Mouse (Mus musculus) lung, postnatal 4 days (tissue): Measurements from ENCODE around the gene Ess2.
"Not testable (repeated sequence)": the region's sequence is repeated elsewhere in the genome, so short reads cannot be mapped to it uniquely, and the experiment has no call there.

Experiments used
- DNase-seq, 2 experiments: peaks; one replicate each; pipeline ENCODE4 v3.0.0; 2021

The Ess2 gene

GRCm38 (mm10) chr16:17911052-17911595 is at the start of gene Ess2:
Gene Ess2 (minus strand): TSS chr16:17911348.
- DNase-seq = peak; percentile 92 to 93

- not testable (repeated sequence) for DNase-seq
Measured at GRCm38 (mm10) chr16:17956052-17956638, 45.0 kb upstream of the Ess2 start.

DNA sequence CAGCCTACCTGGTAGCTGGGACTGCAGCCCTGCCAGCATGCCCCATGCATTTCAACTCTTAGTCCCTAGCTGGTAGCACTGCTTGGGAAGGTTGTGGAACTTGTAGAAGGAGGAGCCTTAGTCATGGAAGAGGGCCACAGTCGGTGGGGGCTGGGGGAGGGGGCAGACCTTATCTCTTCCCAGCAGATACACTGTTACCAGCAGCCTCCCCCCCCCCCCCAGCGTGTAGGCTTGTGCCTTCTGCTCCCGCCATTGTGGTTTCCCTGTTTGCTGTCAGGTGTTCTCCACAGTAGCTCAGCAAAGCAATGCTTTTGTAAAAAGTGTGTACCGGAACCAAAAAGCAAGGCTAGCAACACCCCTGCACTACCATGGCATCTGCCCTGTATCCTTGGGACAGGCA is 40.5 kb upstream of the Ess2 start:
- no peak for DNase-seq

GRCm38 (mm10) chr16:17950068-17950467 is 38.9 kb upstream of the Ess2 start:
- DNase-seq = no peak

DNA sequence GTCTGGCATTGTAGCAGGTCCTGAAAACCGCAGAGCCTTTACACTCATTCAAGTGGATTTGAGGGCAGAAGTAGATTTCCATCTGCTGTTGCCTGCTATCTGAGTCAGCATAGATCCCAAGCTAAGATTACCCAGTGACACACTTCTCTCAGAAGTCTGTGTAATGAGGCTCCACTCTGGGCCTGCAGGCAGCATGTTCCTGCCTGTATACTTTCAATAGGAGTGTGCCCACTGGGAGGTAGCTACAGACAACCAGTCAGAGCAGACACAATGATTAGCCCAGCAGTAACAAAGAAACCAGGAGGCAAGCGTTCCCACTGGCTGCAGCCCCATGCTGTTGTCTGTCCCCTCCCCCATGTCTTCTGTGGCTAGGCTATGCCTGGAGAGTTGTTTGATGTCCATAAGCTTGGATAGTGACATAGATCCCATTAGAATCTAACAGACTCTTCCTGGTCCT is 38.3 kb upstream of the Ess2 start:
- DNase-seq = no peak

GRCm38 (mm10) chr16:17945081-17945831 is 34.1 kb upstream of the Ess2 start:
- DNase-seq = peak in 1 of 2 experiments; percentile 64

GRCm38 (mm10) chr16:17943466-17943865 is 32.3 kb upstream of the Ess2 start:
- DNase-seq = no peak

- DNase-seq = no peak
Measured at GRCm38 (mm10) chr16:17939255-17939751, 28.2 kb upstream of the Ess2 start.

DNA sequence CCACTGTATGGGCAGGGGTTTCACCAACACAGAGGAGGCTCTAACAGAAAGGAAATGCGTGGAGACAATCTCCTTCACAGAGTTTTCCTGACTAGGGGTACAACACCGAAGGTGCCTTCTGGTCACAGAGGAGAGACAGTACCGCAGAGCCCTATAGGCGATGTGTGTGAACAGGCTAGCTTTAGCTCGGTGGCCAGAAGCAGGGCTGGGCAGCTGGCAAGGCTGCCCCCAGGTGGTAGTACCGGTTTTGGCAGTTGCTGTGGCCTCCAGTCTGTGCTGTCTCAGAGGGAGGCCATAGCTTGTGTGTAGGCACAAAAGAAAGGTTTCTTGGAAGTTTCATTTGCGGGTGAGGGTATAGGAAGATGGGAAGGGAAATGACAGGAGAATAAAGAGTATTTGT is 27.7 kb upstream of the Ess2 start:
- peak; percentile 80 to 85 for DNase-seq

- no peak for DNase-seq
Measured at GRCm38 (mm10) chr16:17938187-17938586, 27.0 kb upstream of the Ess2 start.

GRCm38 (mm10) chr16:17936776-17937175 is 25.6 kb upstream of the Ess2 start:
- peak; percentile 43 to 74 for DNase-seq

DNA sequence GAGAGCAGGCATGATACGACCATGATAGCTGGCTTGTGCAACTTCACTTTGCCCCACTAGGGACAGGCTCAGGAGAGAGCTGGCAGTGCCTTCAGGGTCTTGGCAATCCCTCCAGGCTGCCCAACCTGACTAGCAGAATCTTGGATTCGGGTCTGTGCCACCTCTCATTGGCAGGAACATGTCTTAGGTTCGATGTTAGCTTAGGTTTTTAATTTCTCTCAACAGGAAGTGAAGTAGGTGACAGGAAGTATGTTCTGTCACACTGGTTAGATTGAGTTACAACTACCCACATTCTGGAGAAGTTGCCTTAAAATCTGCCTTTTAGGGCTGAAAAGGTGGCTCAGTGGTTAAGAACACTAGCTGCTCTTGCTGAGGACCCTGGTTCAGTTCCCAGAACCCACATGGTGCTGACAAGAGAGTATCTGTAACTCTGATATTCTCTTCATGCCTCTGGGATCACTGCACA is 23.3 kb upstream of the Ess2 start:
- no peak for DNase-seq

GRCm38 (mm10) chr16:17933594-17934444 is 22.7 kb upstream of the Ess2 start:
- no peak for DNase-seq

- no peak for DNase-seq
Measured at GRCm38 (mm10) chr16:17931906-17932460, 20.8 kb upstream of the Ess2 start.

DNA sequence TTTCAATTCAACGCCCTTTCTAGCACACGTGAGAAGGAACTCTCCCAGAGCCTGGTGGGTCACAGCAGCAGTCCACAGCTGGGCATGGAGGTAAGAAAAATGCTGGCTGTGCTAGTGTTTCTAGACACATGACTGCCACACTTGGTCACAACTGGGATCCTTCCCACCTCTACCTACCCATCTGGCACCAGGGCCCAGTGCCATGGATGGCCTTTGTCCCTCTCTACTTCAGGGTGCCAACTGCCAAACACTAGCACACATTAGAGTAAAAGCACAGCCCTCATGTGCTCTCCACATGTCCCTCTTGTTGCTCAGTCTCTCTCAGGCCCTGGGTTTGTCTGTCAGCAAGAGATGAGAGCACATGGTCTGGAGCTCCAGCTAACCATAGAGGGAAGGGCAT is 18.5 kb upstream of the Ess2 start:
- no peak for DNase-seq

GRCm38 (mm10) chr16:17929211-17929610 is 18.1 kb upstream of the Ess2 start:
- no peak for DNase-seq

DNA sequence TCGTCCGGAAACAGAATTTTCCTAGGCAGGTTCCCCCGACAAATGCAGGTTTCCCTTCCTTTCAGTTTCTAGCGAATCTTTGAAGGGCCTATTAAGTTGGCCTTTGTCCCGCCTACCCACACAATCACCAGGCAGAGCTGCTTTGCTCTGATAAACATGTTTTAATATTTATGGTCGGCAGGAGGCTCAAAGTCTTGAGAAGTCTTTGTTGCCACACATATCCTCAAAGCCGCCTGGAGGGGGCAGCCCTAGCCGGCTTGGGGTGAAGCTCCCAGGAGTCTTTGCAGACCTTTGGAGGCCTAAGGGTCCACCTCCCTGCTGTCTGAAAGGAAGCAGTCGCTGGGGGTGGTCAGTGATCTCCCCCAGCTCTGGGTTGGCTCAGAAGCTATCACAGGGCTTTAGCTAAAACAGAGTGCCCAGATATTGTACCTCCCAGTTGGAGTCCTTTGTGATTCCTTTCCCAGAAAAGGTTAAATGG is 17.5 kb upstream of the Ess2 start:
- DNase-seq = peak; percentile 90 to 93

- peak; percentile 83 to 87 for DNase-seq
Measured at GRCm38 (mm10) chr16:17928087-17928580, 17.0 kb upstream of the Ess2 start, which contains the start of gene Slc25a1. Gene Slc25a1 (minus strand): TSS chr16:17928219.

GRCm38 (mm10) chr16:17927351-17928082 is 16.4 kb upstream of the Ess2 start:
- DNase-seq = peak in 1 of 2 experiments; percentile 60

DNA sequence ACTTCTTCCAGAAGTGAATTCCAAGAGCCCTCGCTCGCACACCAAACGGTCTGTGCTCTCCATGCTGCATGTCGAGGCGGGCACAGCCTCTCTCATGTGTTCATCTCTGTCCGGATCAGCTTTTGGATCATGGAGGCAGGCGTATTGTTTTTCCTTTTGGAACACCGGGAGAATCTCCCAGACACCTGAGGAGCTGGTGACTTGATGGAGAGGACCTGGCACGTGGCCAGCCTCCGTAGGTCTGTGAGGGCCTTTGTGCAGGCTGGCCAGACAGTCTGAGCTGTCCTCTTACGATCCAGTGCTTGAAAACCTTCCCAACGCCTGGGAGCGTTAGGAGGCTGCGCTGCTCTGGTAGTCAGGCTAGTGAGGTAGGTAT is 11.0 kb upstream of the Ess2 start:
- no peak for DNase-seq
